Mouse (Mus musculus) intestine, postnatal 0 days (tissue): ENCODE results near the gene Tenm3. TPM values are rescaled to one million over a fixed set of nuclear protein-coding genes. Genes with fewer than 3 reads are reported as not detected.

Experiments
- ATAC-seq: fragments of 200-750 bp; cut with Nextera tagmentation; 2 replicates; pipeline ENCODE4 v1.8.0; 2017; ENCODE audit warnings: mild to moderate bottlenecking, moderate TSS enrichment, moderate library complexity
- H3K27ac ChIP-seq: fragments of 300-500 bp; sonication (generic); 2 replicates; pipeline ENCODE4 v1.5.1; 2014; ENCODE audit warnings: mild to moderate bottlenecking, low read depth, low read length, moderate library complexity
- H3K27me3 ChIP-seq: fragments of 300-500 bp; sonication (generic); replicated peaks from 2 replicates; pipeline ENCODE4 v1.6.1; 2014; ENCODE audit warnings: low read length, mixed read lengths; ENCODE audit not compliant: control insufficient read depth, insufficient read depth
- H3K36me3 ChIP-seq: fragments of 300-500 bp; sonication (generic); 2 replicates; pipeline ENCODE4 v1.6.1; 2014; ENCODE audit warnings: mild to moderate bottlenecking, moderate library complexity; ENCODE audit not compliant: control insufficient read depth, insufficient read depth
- H3K4me1 ChIP-seq: fragments of 300-500 bp; sonication (generic); replicated peaks from 2 replicates; pipeline ENCODE4 v1.6.1; 2014; ENCODE audit warnings: antibody characterized with exemption, low read length, mixed read lengths; ENCODE audit not compliant: control insufficient read depth, insufficient read depth
- H3K4me2 ChIP-seq: fragments of 300-500 bp; sonication (generic); replicated peaks from 2 replicates; pipeline ENCODE4 v1.6.1; 2014; ENCODE audit warnings: low read depth, mild to moderate bottlenecking, moderate library complexity
- H3K4me3 ChIP-seq: fragments of 300-500 bp; sonication (generic); 2 replicates; pipeline ENCODE4 v1.5.1; 2014; ENCODE audit warnings: low read depth, low read length
- H3K9ac ChIP-seq: fragments of 300-500 bp; sonication (generic); 2 replicates; pipeline ENCODE4 v1.6.1; 2014; ENCODE audit warnings: mild to moderate bottlenecking, low read depth, low read length
- H3K9me3 ChIP-seq: fragments of 300-500 bp; sonication (generic); 2 replicates; pipeline ENCODE4 v1.6.1; 2016; ENCODE audit warnings: mixed run types; ENCODE audit not compliant: control insufficient read depth
- CTCF ChIP-seq: sonication (generic); IDR thresholded peaks from 2 replicates; pipeline ENCODE4 v1.5.1; 2016; ENCODE audit warnings: low read depth, mild to moderate bottlenecking, control low read depth, antibody characterized with exemption, moderate library complexity
- WGBS: fragments of 180-500 bp; shearing (Covaris S2); extraction: QIAGEN DNeasy Blood & Tissue Kit; methylation state at CpG from one replicate; pipeline ENCODE4 v1.1.7; 2014; 5-methylcytosine and 5-hydroxymethylcytosine counted together
- polyA plus RNA-seq: library from polyadenylated mRNA; unstranded; fragments of >200 nt; fragmentation: Nextera tagmentation; extraction: Ambion mirVana; gene quantifications from 2 replicates; pipeline ENCODE4 v1.2.1, GENCODE M21; 2015

The Tenm3 gene
- polyA plus RNA-seq, 1 experiment from 2014 or later, result 5.3 TPM

- no peaks in the 10 kb centered on the region for H3K27me3 ChIP-seq
- ATAC-seq, result no peak
- H3K9me3 ChIP-seq, result no peaks in the 10 kb centered on the region
- no peak overlapping the region for H3K9ac ChIP-seq
- no peak for TF ChIP-seq CTCF
- no peaks in the 10 kb centered on the region for H3K4me1 ChIP-seq
- 92% methylated on average over 11 of the region's 11 CpGs for WGBS
- no peaks in the 10 kb centered on the region for H3K36me3 ChIP-seq
- H3K4me3 ChIP-seq, result no peak overlapping the region
- H3K27ac ChIP-seq, result no peak overlapping the region
- H3K4me2 ChIP-seq, result no peak overlapping the region
These were observed 221.1 kb downstream of the Tenm3 start for GRCm38 (mm10) chr8:48622517-48623153.

GRCm38 (mm10) chr8:48615088-48615487, 228.7 kb downstream of the Tenm3 start:
- no peak overlapping the region for H3K27ac ChIP-seq
- WGBS, result 45% methylated on average over 8 of the region's 8 CpGs
- ATAC-seq, result no peak

GRCm38 (mm10) chr8:48611934-48612512, 231.7 kb downstream of the Tenm3 start:
- WGBS, result 91% methylated on average over 10 of the region's 10 CpGs
- no peak for ATAC-seq
- Histone ChIP-seq H3K9me3 (no peaks in the 10 kb centered on the region), H3K4me3 (no peak overlapping the region), H3K36me3 (no peaks in the 10 kb centered on the region), H3K4me1 (no peaks in the 10 kb centered on the region), H3K27ac (no peak overlapping the region), H3K27me3 (no peaks in the 10 kb centered on the region), H3K4me2 (no peak overlapping the region), H3K9ac (no peak overlapping the region)
- no peak for TF ChIP-seq CTCF

More at GRCm38 (mm10) chr8:48615088-48615487, 228.7 kb downstream of the Tenm3 start:
- Histone ChIP-seq H3K4me1 (no peaks in the 10 kb centered on the region), H3K36me3 (no peaks in the 10 kb centered on the region), H3K4me2 (no peak overlapping the region), H3K27me3 (no peaks in the 10 kb centered on the region), H3K9ac (no peak overlapping the region), H3K4me3 (no peak overlapping the region), H3K9me3 (no peaks in the 10 kb centered on the region)
- TF ChIP-seq CTCF, result no peak

- 69% methylated on average over 12 of the region's 12 CpGs for WGBS
- Histone ChIP-seq H3K9ac (no peak overlapping the region), H3K4me1 (no peaks in the 10 kb centered on the region), H3K4me2 (no peak overlapping the region), H3K27ac (no peak overlapping the region), H3K27me3 (no peaks in the 10 kb centered on the region), H3K4me3 (no peak overlapping the region), H3K9me3 (no peaks in the 10 kb centered on the region), H3K36me3 (no peaks in the 10 kb centered on the region)
- no peak for TF ChIP-seq CTCF
- ATAC-seq, result no peak
These were observed 232.6 kb downstream of the Tenm3 start for GRCm38 (mm10) chr8:48611126-48611525.

- Histone ChIP-seq H3K27ac (no peak overlapping the region), H3K9ac (no peak overlapping the region), H3K9me3 (no peaks in the 10 kb centered on the region), H3K4me3 (no peak overlapping the region), H3K27me3 (no peaks in the 10 kb centered on the region), H3K36me3 (no peaks in the 10 kb centered on the region), H3K4me1 (no peaks in the 10 kb centered on the region), H3K4me2 (no peak overlapping the region)
- 59% methylated on average over 6 of the region's 6 CpGs for WGBS
- TF ChIP-seq CTCF, result no peak
- no peak for ATAC-seq
These were observed 233.4 kb downstream of the Tenm3 start for GRCm38 (mm10) chr8:48610316-48610715.

GRCm38 (mm10) chr8:48609684-48610083, 234.1 kb downstream of the Tenm3 start:
- H3K9me3 ChIP-seq, result no peaks in the 10 kb centered on the region
- H3K4me3 ChIP-seq, result no peak overlapping the region
- H3K36me3 ChIP-seq, result no peaks in the 10 kb centered on the region
- no peak for TF ChIP-seq CTCF
- 78% methylated on average over 4 of the region's 4 CpGs for WGBS
- no peak for ATAC-seq
- H3K9ac ChIP-seq, result no peak overlapping the region
- H3K4me1 ChIP-seq, result no peaks in the 10 kb centered on the region
- no peak overlapping the region for H3K27ac ChIP-seq
- H3K27me3 ChIP-seq, result no peaks in the 10 kb centered on the region
- no peak overlapping the region for H3K4me2 ChIP-seq
